Mouse (Mus musculus) bone marrow macrophage, adult 2 months (primary cell): Measurements from ENCODE around the gene Fsd1.

ENCODE experiments used
- CTCF ChIP-seq: IDR thresholded peaks from 2 replicates; pipeline ENCODE4 v1.5.1; 2012; ENCODE audit warnings: low read depth, mild to moderate bottlenecking, low read length, moderate library complexity
- POLR2A ChIP-seq: IDR thresholded peaks from 2 replicates; pipeline ENCODE4 v1.6.1; 2012; ENCODE audit warnings: mild to moderate bottlenecking, low read depth, low read length, borderline replicate concordance

DNA sequence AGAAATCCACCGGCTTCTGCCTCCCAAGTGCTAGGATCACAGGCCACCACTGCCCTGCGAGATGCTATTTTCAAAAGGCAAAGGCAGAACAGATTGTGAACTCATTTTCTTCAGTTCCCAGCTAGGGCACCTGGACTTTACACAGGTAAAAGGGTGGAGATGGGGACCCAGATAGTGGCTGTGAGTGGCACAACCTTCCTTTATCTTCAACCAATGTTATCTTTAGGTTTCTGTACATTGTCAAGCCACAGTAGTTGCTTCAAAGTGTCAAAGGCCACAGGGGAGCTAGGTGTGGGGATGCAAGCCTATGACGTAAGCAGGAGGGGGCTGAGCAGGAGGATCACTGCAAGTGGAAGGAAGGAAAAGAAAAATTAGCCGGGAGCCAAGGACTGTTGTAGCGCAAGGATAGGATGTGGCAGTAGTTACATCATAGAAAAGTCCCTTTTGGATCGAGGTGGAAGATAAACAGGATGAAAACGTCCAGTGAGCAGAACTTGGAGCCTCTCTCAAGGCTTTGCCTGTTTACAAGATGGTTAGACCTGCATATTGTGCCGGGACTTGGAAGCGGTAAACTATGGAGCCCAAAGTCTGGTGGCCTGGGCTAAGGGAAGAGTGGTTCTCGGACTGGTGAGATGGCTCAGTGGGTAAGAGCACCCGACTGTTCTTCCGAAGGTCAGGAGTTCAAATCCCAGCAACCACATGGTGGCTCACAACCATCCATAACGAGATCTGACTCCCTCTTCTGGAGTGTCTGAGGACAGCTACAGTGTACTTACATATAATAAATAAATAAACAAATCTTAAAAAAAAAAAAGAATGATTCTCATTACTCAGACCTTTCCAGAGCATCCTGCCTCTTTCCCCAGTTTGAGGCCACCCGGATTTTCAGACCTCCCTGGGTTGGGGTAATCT, 21.4 kb downstream of the Fsd1 start:
- TF ChIP-seq POLR2A (no peak), CTCF (no peak)
